Mouse (Mus musculus) kidney, postnatal 10 days (tissue): ENCODE measurements at regions not wholly inside any gene's neighbourhood (a gene's known extent, or its start where the extent isn't known, plus 50 kb on each side); places are given as distances from the start of the nearest gene placed in this dataset.

Source experiments
- DNase-seq: peaks from one replicate; pipeline ENCODE4 v3.0.0; 2021; ENCODE audit warnings: mixed read lengths

- DNase-seq: no peak
These were observed 145.4 kb upstream of the Stx16 start for GRCm38 (mm10) chr2:173930606-173931177.

GRCm38 (mm10) chr2:173935706-173936105 lies 140.4 kb upstream of the Stx16 start:
- DNase-seq: no peak

- DNase-seq: peak; percentile 50
These were observed 138.3 kb upstream of the Stx16 start for GRCm38 (mm10) chr2:173937531-173938439.

- no peak for DNase-seq
These were observed 137.7 kb upstream of the Stx16 start for GRCm38 (mm10) chr2:173938440-173938787.

- DNase-seq: no peak
These were observed 130.7 kb upstream of the Stx16 start for GRCm38 (mm10) chr2:173945441-173945840.

GRCm38 (mm10) chr2:173948586-173948985 lies 127.5 kb upstream of the Stx16 start:
- no peak for DNase-seq

GRCm38 (mm10) chr2:173950164-173950891 lies 125.8 kb upstream of the Stx16 start:
- no peak for DNase-seq

GRCm38 (mm10) chr2:173966111-173966510 lies 110.0 kb upstream of the Stx16 start:
- DNase-seq: no peak

GRCm38 (mm10) chr2:173970789-173971188 lies 105.3 kb upstream of the Stx16 start:
- no peak for DNase-seq

- peak; percentile 68 for DNase-seq
These were observed 99.6 kb upstream of the Stx16 start for GRCm38 (mm10) chr2:173976314-173977053.

- DNase-seq: no peak
These were observed 98.7 kb upstream of the Stx16 start for GRCm38 (mm10) chr2:173977236-173978053.

- DNase-seq: no peak
These were observed 97.9 kb upstream of the Stx16 start for GRCm38 (mm10) chr2:173978138-173978765.

- no peak for DNase-seq
These were observed 95.1 kb upstream of the Stx16 start for GRCm38 (mm10) chr2:173981036-173981435.

- no peak for DNase-seq
These were observed 88.6 kb upstream of the Stx16 start for GRCm38 (mm10) chr2:173987516-173987915.

GRCm38 (mm10) chr2:173987921-173988320 lies 88.2 kb upstream of the Stx16 start:
- no peak for DNase-seq

- DNase-seq: no peak
These were observed 87.3 kb upstream of the Stx16 start for GRCm38 (mm10) chr2:173988641-173989336.

GRCm38 (mm10) chr2:173990664-173991063 lies 85.4 kb upstream of the Stx16 start:
- DNase-seq: no peak

- DNase-seq: no peak
These were observed 84.7 kb upstream of the Stx16 start for GRCm38 (mm10) chr2:173991447-173991846.

GRCm38 (mm10) chr2:173992041-173992440 lies 84.1 kb upstream of the Stx16 start:
- DNase-seq: peak; percentile 82

GRCm38 (mm10) chr2:173993431-173993955 lies 82.6 kb upstream of the Stx16 start:
- DNase-seq: no peak
